Mouse (Mus musculus): ENCODE results near the gene Ykt6. TPM values are rescaled to one million over a fixed set of nuclear protein-coding genes. Genes with fewer than 3 reads are reported as not detected.

The Ykt6 gene
- polyA plus RNA-seq, 1 experiment from 2014 or later, result 25.0 TPM

- Histone ChIP-seq H3K4me1 (ENCODE audit: insufficient read depth) (peaks cover 8% of the 10 kb centered on the region), H3K27me3 (ENCODE audit: insufficient read depth, low read length) (no peaks in the 10 kb centered on the region), H3K27ac (ENCODE audit: low read depth) (no peak overlapping the region), H3K4me3 (ENCODE audit: low read depth, low read length) (no peak overlapping the region), H3K9ac (no peak overlapping the region), H3K9me3 (ENCODE audit: low read depth, low read length) (no peaks in the 10 kb centered on the region), H3K4me2 (no peak overlapping the region), H3K36me3 (ENCODE audit: insufficient read depth) (peaks cover 55% of the 10 kb centered on the region)
- TF ChIP-seq CTCF (IDR thresholded peaks at IDR 0.05; ENCODE audit: low read depth), result no peak
- 70% methylated on average over 2 of the region's 2 CpGs for WGBS
- DNase-seq, result no peak
- no peak for ATAC-seq (ENCODE audit: insufficient read depth)
These were observed 4.6 kb downstream of the Ykt6 start for GRCm38 (mm10) chr11:5960051-5960450.

DNA sequence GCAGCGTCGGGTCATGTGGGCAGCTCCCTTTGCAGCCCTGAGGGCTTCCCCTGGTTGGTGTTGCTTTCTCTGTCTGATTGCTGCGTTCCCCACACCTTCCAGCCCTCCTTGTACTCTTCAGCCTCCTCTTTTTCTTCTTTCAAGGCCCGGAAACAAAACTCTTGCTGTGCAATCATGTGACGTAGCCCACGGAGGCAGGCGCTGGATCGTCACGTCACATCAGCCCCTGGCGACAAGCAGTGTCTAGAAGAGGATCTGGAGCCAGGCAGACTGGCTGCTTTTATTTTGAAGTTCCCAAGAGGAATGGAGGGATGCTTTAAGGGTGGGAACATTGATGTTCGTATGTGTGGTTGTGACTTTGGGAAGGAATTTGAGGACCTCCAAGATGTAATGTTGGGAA is 10.4 kb downstream of the Ykt6 start:
- no peak overlapping the region for H3K27ac ChIP-seq (ENCODE audit: low read depth)
- no peak for TF ChIP-seq CTCF (IDR thresholded peaks at IDR 0.05; ENCODE audit: low read depth)

GRCm38 (mm10) chr11:5966751-5967150 is 11.3 kb downstream of the Ykt6 start:
- Histone ChIP-seq H3K27me3 (ENCODE audit: insufficient read depth, low read length) (no peaks in the 10 kb centered on the region), H3K9ac (no peak overlapping the region), H3K4me3 (ENCODE audit: low read depth, low read length) (no peak overlapping the region), H3K4me1 (ENCODE audit: insufficient read depth) (no peaks in the 10 kb centered on the region), H3K36me3 (ENCODE audit: insufficient read depth) (peaks cover 77% of the 10 kb centered on the region), H3K4me2 (no peak overlapping the region), H3K27ac (ENCODE audit: low read depth) (no peak overlapping the region), H3K9me3 (ENCODE audit: low read depth, low read length) (no peaks in the 10 kb centered on the region)
- WGBS, result 94% methylated on average over 3 of the region's 3 CpGs
- DNase-seq, result no peak
- no peak for TF ChIP-seq CTCF (IDR thresholded peaks at IDR 0.05; ENCODE audit: low read depth)
- ATAC-seq (ENCODE audit: insufficient read depth), result no peak

More for the DNA sequence above, 10.4 kb downstream of the Ykt6 start:
- ATAC-seq (ENCODE audit: insufficient read depth) (no peak), DNase-seq (no peak)
- H3K4me1 ChIP-seq (ENCODE audit: insufficient read depth), result no peaks in the 10 kb centered on the region
- 81% methylated on average over 11 of the region's 11 CpGs for WGBS
- no peak overlapping the region for H3K4me2 ChIP-seq
- no peak overlapping the region for H3K9ac ChIP-seq
- H3K9me3 ChIP-seq (ENCODE audit: low read depth, low read length), result no peaks in the 10 kb centered on the region
- no peak overlapping the region for H3K4me3 ChIP-seq (ENCODE audit: low read depth, low read length)
- no peaks in the 10 kb centered on the region for H3K27me3 ChIP-seq (ENCODE audit: insufficient read depth, low read length)
- peaks cover 86% of the 10 kb centered on the region for H3K36me3 ChIP-seq (ENCODE audit: insufficient read depth)

DNA sequence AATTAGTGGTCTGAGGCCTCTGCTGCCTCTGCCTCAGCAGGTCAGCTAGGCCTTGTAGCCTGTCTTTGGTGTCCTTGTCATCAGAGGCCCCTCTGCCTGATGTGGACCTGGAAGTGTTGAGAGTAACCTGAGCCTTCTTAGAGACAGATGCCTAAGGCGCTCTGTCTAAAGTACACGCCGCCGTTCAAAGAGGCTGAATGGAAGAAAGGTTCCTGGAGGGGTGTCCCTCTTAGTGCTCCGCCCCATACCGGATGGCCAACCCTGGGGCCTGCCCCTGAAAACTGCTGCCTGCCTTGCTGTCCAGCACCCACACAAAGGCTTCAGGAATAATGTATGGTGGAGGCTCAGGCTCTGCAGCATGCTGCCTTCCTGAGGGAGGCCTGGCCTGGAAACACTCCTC is 12.7 kb downstream of the Ykt6 start:
- no peak for ATAC-seq (ENCODE audit: insufficient read depth)
- no peak overlapping the region for H3K27ac ChIP-seq (ENCODE audit: low read depth)

DNA sequence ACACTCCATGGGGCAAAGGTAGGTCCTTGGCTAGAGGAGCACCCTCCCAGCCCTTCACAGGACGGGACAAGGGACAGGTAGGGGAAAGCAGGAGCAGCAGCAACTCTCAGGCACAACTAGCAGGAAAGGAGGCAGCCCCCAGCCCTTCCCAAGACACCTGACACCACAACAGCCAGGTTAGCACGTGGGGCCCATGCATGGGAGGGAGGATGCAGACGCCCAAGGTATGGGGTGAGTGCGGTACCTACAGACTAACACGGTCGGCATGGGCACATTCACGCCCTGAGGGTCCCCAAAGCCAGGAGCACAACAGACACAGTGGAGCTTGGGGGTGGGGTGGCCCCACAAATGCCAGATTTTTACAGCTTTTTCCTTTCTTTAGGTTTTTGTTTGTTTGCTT is 15.7 kb downstream of the Ykt6 start:
- Histone ChIP-seq H3K9ac (no peak overlapping the region), H3K36me3 (ENCODE audit: insufficient read depth) (peaks cover 34% of the 10 kb centered on the region), H3K4me1 (ENCODE audit: insufficient read depth) (peaks cover 6% of the 10 kb centered on the region; the same call in 1 of the 2 replicates), H3K27ac (ENCODE audit: low read depth) (no peak overlapping the region), H3K9me3 (ENCODE audit: low read depth, low read length) (no peaks in the 10 kb centered on the region), H3K4me2 (no peak overlapping the region), H3K4me3 (ENCODE audit: low read depth, low read length) (no peak overlapping the region), H3K27me3 (ENCODE audit: insufficient read depth, low read length) (no peaks in the 10 kb centered on the region)
- WGBS, result 49% methylated on average over 7 of the region's 7 CpGs
- no peak for DNase-seq
- TF ChIP-seq CTCF (IDR thresholded peaks at IDR 0.05; ENCODE audit: low read depth), result no peak
- ATAC-seq (ENCODE audit: insufficient read depth), result no peak

More for the DNA sequence above, 12.7 kb downstream of the Ykt6 start:
- H3K9me3 ChIP-seq (ENCODE audit: low read depth, low read length), result no peaks in the 10 kb centered on the region
- DNase-seq, result no peak
- no peak overlapping the region for H3K9ac ChIP-seq
- 71% methylated on average over 6 of the region's 6 CpGs for WGBS
- H3K4me3 ChIP-seq (ENCODE audit: low read depth, low read length), result no peak overlapping the region
- H3K27me3 ChIP-seq (ENCODE audit: insufficient read depth, low read length), result no peaks in the 10 kb centered on the region
- peaks cover 6% of the 10 kb centered on the region; the same call in 1 of the 2 replicates for H3K4me1 ChIP-seq (ENCODE audit: insufficient read depth)
- H3K4me2 ChIP-seq, result no peak overlapping the region
- TF ChIP-seq CTCF (IDR thresholded peaks at IDR 0.05; ENCODE audit: low read depth), result no peak
- peaks cover 63% of the 10 kb centered on the region for H3K36me3 ChIP-seq (ENCODE audit: insufficient read depth)

DNA sequence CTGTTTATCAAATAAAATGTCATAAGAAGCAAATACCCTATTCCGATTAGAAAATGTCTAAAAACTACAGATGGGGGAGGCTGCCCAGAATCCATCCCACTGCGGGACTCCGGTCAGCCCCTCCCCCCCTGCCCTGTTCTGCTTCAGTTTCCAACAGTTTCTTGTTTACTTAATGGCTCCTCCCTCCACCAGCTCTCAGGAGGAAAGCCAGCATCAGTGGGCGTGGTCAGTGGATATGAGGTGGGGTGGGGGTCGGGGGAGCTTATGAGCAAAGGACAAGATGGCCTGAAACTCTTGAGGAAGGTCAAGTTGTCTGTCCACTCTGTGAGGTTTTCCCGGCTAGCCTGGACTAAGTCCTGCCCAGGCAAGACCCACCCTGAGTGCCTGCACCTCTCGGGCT is 17.7 kb downstream of the Ykt6 start:
- H3K9ac ChIP-seq, result no peak overlapping the region
- ATAC-seq (ENCODE audit: insufficient read depth), result no peak
- H3K9me3 ChIP-seq (ENCODE audit: low read depth, low read length), result no peaks in the 10 kb centered on the region
- H3K36me3 ChIP-seq (ENCODE audit: insufficient read depth), result peaks cover 19% of the 10 kb centered on the region; the same call in 1 of the 2 replicates
- H3K27ac ChIP-seq (ENCODE audit: low read depth), result no peak overlapping the region
- no peaks in the 10 kb centered on the region for H3K27me3 ChIP-seq (ENCODE audit: insufficient read depth, low read length)
- no peak for TF ChIP-seq CTCF (IDR thresholded peaks at IDR 0.05; ENCODE audit: low read depth)
- 24% methylated on average over 7 of the region's 7 CpGs for WGBS
- peak; percentile 28 for DNase-seq
- H3K4me1 ChIP-seq (ENCODE audit: insufficient read depth), result peaks cover 6% of the 10 kb centered on the region; the same call in 1 of the 2 replicates
- no peak overlapping the region for H3K4me3 ChIP-seq (ENCODE audit: low read depth, low read length)
- H3K4me2 ChIP-seq, result no peak overlapping the region

DNA sequence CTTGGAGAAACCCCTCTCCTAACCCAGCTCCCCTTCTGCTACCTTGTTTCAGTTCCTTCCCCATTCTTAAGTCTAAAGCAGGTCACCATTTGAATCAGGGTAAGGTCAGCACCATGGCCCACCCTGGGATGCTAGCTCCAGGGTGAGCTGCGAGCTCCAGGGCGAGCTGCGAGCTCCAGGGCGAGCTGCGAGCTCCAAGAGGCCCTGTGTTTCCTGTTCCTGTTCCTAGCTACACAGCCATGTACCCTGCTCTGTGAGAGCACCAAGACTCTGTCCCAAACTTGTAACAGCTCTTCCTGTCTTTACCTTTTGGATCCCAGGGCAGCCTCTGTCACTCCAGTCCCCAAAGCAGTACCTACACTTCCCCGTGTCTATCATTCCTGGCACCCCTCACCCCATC is 18.6 kb downstream of the Ykt6 start:
- DNase-seq (no peak), ATAC-seq (ENCODE audit: insufficient read depth) (no peak)
- Histone ChIP-seq H3K9ac (no peak overlapping the region), H3K4me1 (ENCODE audit: insufficient read depth) (peaks cover 6% of the 10 kb centered on the region; the same call in 1 of the 2 replicates), H3K27ac (ENCODE audit: low read depth) (no peak overlapping the region), H3K9me3 (ENCODE audit: low read depth, low read length) (no peaks in the 10 kb centered on the region), H3K4me2 (no peak overlapping the region), H3K4me3 (ENCODE audit: low read depth, low read length) (no peak overlapping the region), H3K27me3 (ENCODE audit: insufficient read depth, low read length) (no peaks in the 10 kb centered on the region), H3K36me3 (ENCODE audit: insufficient read depth) (peaks cover 10% of the 10 kb centered on the region; the same call in 1 of the 2 replicates)
- TF ChIP-seq CTCF (IDR thresholded peaks at IDR 0.05; ENCODE audit: low read depth), result no peak
- WGBS, result 62% methylated on average over 6 of the region's 6 CpGs

DNA sequence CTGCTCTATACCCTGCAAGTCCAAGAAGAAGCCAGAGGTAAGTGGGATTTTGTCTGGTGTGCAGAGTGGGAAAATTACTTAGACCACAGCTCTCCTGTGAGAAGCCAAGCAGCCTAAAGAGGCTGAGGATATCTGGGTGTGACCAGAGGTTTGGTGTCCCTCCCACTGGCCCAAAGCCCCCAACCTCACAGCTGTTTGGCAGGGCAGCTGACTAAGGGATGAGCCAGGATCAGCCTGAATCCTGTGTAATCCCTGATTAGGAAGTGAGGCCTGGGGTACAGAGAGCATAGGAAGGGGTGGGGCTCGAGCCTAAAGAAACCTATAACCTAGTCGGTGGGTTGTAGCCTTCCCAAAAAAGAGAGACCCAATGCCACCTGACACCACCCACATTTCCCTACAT is 19.6 kb downstream of the Ykt6 start:
- H3K4me2 ChIP-seq, result no peak overlapping the region
- H3K27ac ChIP-seq (ENCODE audit: low read depth), result no peak overlapping the region
- H3K27me3 ChIP-seq (ENCODE audit: insufficient read depth, low read length), result no peaks in the 10 kb centered on the region
- H3K4me3 ChIP-seq (ENCODE audit: low read depth, low read length), result no peak overlapping the region
- ATAC-seq (ENCODE audit: insufficient read depth), result no peak
- TF ChIP-seq CTCF (IDR thresholded peaks at IDR 0.05; ENCODE audit: low read depth), result no peak
- no peak for DNase-seq
- peaks cover 6% of the 10 kb centered on the region; the same call in 1 of the 2 replicates for H3K4me1 ChIP-seq (ENCODE audit: insufficient read depth)
- no peak overlapping the region for H3K9ac ChIP-seq
- WGBS, result 69% methylated on average over 2 of the region's 2 CpGs
- H3K9me3 ChIP-seq (ENCODE audit: low read depth, low read length), result no peaks in the 10 kb centered on the region
- 0 out of 2 replicates have a peak, but pooled peaks cover under 1% of the 10 kb centered on the region for H3K36me3 ChIP-seq (ENCODE audit: insufficient read depth)

All from lung, embryonic 14.5 days (tissue).